Mouse (Mus musculus) left cerebral cortex, adult 2 months (tissue): Measurements from ENCODE around the gene Pde10a. TPM values are rescaled to one million over a fixed set of nuclear protein-coding genes. Genes with fewer than 3 reads are reported as not detected.

Source experiments
- DNase-seq, 2 experiments: peaks; one replicate each; pipeline ENCODE4 v3.0.0; 2021 to 2022; ENCODE audit warnings: low spot score in 2 of 2, mixed read lengths in 1 of 2; ENCODE audit errors: extremely low spot score in 1 of 2
- H3K27ac ChIP-seq: fragments of 200-600 bp; 2 replicates; pipeline ENCODE4 v1.8.1; 2022
- H3K4me3 ChIP-seq: fragments of 200-600 bp; 2 replicates; pipeline ENCODE4 v1.8.1; 2022
- CTCF ChIP-seq: fragments of 200-600 bp; IDR thresholded peaks from 2 replicates; pipeline ENCODE4 v1.8.1; 2022; ENCODE audit warnings: antibody characterized with exemption, mild to moderate bottlenecking, moderate library complexity
- intact Hi-C: fragments of 180-260 bp; cut with DNase I; formaldehyde crosslinking; loops from one replicate; pipeline ENCODE4 v1.15.1; 2025
- total RNA-seq, 2 experiments: library from RNA; stranded (reverse); gene quantifications; 2 replicates each; pipeline ENCODE4 v1.2.3; 2021

Gene Pde10a
- total RNA-seq, 2 experiments from 2014 or later = 78.0 to 113 TPM

DNA sequence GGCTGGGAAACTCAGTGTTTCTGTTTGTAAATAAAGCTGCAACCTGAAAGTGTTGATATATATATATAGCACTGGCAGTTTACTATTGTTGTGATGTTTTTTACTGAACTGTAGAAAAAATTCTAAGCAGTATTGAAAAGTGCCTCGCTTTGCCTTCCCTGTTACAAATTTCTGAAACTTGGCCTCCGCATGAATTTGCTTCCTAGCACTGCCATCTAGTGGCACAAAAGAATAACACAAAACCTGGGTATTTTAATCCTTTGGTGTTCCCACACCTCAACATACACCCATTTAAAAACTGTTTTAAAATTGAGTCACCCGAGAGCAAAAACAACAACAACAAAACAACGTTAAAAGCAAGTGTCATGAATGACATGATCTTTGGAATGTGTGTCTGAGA lies 411.4 kb downstream of the Pde10a start:
- TF ChIP-seq CTCF = peak; percentile 86
- H3K4me3 ChIP-seq = no peak overlapping the region
- intact Hi-C loops = no loop called here
- DNase-seq = no peak
- no peak overlapping the region for H3K27ac ChIP-seq

DNA sequence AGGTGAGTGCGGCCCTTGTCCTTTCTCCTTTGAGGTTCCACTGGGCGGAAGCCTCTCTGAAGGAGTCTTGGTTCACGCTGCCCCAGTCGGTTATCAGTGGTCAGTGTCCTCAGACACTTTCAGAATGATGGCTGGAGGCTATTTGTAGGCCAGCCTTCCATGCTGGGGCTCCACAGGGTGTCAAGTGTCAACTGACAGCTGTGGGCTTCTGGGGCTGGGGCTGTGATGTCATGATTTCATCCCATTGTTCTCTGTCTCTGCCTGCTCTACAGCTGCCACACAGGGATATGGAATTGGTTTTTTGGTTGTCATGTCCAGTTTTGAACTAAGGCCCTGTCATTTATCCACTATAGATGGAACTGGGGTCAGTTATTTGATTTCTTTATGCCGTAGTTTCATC lies 426.4 kb downstream of the Pde10a start:
- intact Hi-C loops = no loop called here
- no peak for DNase-seq
- no peak overlapping the region for H3K4me3 ChIP-seq
- H3K27ac ChIP-seq = no peak overlapping the region
- TF ChIP-seq CTCF = no peak

DNA sequence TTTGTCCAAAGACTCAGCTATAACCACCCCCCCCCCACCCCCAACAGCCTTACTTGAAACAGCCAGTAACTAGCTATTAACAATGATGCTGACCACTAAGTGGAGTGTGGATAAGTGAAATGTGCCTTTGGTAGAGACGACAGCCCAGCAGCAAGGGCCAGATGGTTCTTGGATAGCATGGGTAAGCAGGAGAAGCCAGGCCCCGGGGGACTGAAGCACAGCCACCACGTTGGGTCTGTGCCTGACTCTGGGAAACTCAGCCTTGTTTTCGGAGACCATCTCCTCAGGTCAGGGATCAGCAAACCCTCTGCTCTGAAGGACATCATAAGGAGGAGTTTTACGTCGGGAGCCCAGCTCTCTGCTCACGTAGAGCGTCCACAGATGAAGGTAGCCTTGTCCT lies 427.8 kb downstream of the Pde10a start:
- H3K4me3 ChIP-seq = no peak overlapping the region
- TF ChIP-seq CTCF = no peak
- intact Hi-C loops = no loop called here
- no peak for DNase-seq
- H3K27ac ChIP-seq = no peak overlapping the region

DNA sequence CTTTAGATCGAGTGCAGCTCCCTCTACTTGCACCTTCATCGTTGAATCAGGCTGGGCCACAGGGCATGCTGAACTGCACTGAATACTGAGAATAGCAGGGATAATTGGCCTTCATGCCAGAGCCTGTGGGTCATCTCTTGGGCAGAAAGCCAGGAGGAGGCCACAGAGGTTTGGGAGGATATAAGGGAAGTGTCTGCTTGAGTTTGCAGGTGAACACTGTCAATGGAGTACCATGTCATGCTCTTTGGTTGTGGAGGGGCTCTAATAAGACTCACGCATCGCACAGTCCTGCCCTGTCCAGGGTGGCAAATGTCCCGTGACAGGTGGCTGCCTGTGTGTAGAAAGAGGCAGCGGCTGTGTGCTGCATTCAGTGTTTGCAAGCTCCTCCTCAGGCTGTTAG lies 433.0 kb downstream of the Pde10a start:
- Histone ChIP-seq H3K4me3 (no peak overlapping the region), H3K27ac (no peak overlapping the region)
- intact Hi-C loops = no loop called here
- TF ChIP-seq CTCF = no peak
- DNase-seq = no peak

DNA sequence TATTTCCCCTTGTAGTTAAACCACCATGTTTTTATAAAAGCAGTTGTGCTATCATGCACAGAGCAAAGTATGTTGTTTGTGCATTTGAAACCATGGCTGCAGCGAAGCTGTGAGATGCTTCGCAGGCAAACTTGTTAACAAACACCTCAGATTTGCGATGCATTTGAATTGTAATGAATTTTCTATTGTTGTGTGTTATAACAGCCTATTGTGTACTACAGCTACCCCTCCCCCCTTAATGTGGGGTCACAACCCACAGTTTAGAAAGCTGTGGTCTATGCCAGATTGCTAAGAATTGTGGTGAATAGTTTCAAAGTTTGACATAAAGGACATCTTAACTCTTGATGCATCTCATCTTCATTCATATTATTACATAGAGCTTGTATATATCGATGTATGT lies 435.2 kb downstream of the Pde10a start:
- no peak for TF ChIP-seq CTCF
- DNase-seq = no peak
- H3K27ac ChIP-seq = no peak overlapping the region
- H3K4me3 ChIP-seq = no peak overlapping the region
- intact Hi-C loops = no loop called here

DNA sequence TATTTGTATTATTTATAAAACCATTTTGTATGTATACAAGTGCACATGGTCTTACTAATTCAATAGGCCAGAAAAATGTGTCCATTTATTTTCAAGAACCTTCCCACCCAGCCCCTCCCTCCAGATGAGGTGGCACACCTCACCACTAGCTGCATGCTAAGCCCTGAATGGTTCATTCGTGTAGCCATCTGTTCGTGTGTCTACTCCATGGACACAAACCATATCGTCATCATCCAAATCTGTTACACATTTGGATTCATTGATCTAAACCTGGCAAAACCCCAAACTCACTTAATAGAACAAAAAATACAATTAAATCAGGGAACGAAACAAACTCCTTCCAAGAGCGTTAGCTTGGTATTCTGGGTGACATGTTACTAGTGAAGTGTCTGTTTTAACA lies 435.9 kb downstream of the Pde10a start:
- Histone ChIP-seq H3K27ac (no peak overlapping the region), H3K4me3 (no peak overlapping the region)
- no peak for TF ChIP-seq CTCF
- DNase-seq = no peak
- intact Hi-C loops = no loop called here

DNA sequence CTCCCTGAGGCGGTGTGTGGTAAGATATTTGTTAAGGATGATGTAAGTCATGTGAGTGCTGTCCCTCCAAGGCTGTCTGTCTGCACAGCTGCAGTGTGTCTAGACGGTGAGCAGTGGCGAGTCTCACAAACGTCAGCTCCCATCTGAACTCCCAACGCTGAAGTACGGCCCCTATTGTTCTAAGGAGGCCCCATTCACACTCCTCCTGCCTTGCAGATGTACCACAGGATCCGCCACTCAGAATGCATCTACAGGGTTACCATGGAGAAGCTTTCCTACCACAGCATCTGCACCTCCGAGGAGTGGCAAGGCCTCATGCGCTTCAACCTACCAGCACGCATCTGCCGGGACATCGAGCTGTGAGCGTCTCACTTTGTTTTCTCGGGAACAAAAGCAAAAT lies 436.5 kb downstream of the Pde10a start:
- intact Hi-C loops = no loop called here
- Histone ChIP-seq H3K27ac (no peak overlapping the region), H3K4me3 (no peak overlapping the region)
- no peak for DNase-seq
- no peak for TF ChIP-seq CTCF

DNA sequence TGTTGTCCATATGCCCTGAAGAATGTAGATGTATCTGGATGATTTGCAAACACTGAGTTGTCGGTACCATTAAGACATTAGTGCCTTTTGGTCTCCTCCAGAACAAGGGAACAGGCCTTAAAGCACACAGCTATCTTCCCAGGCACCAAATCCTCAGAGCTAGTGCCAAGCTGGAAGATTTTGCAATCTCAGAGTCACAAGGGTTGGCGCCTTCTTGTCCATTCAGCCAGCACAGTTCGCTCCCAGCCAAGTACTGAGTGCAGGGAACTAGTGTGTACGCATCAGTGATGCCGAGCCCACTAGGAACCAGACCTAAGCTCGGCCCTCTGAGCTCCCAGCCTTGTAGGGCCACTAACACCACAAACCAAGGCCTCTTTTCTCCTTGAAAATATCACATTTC lies 440.0 kb downstream of the Pde10a start:
- DNase-seq = no peak
- TF ChIP-seq CTCF = no peak
- intact Hi-C loops = no loop called here
- Histone ChIP-seq H3K27ac (no peak overlapping the region), H3K4me3 (no peak overlapping the region)

DNA sequence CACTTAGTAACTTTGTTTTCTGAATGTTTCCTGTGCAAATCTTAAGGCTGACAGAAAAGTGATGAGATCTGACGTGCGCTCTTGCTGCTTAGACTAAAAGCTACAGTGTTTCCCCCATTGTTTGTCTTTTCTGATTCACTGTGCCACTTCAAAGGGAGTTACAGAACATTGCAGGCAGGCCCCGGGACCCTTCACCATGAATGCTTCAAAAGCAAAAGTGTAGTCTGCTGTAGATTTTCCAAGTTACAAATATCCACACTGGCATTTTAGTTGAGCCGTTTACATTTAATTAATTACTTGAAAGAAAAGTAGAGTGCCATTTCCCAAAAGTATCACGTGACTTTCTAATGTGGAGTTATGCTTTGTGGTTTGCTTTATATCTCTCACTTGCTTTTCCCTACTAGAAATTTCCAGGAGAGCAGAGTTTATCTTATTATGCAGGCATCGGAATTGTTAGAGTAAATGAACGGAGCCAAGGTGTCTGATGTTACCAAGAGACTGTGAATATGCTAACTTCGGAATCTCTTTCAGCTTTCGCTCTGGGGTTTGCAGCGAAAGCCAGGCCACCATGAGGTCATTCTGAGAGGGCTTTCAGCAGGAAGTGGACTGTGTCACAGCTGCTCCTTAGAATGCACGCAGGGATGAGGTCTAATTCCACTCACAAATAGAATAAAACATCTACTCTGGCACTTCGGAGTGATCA lies 447.1 kb downstream of the Pde10a start:
- no peak for TF ChIP-seq CTCF
- Histone ChIP-seq H3K4me3 (no peak overlapping the region), H3K27ac (no peak overlapping the region)
- intact Hi-C loops = no loop called here
- DNase-seq = no peak

DNA sequence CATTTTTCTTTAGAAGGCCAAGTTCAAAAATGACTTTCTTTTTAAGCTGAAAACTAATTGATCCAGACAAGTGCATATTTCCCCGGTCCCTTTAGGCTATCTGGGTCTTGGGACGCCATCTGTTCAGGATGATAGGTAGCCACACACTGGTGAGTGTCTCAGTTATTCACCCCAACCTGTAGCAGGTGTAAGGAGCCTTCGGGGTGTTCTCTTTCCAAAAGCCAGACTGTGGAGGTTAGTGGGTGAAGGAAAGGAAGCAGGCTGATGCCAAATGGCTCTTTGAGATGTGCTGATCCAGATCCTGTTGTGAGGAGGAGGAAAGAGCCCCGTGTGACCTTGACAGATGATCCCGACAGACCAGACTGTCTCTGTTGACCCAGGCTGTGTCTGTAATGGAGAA lies 448.2 kb downstream of the Pde10a start:
- Histone ChIP-seq H3K27ac (no peak overlapping the region), H3K4me3 (no peak overlapping the region)
- DNase-seq = no peak
- intact Hi-C loops = no loop called here
- no peak for TF ChIP-seq CTCF

DNA sequence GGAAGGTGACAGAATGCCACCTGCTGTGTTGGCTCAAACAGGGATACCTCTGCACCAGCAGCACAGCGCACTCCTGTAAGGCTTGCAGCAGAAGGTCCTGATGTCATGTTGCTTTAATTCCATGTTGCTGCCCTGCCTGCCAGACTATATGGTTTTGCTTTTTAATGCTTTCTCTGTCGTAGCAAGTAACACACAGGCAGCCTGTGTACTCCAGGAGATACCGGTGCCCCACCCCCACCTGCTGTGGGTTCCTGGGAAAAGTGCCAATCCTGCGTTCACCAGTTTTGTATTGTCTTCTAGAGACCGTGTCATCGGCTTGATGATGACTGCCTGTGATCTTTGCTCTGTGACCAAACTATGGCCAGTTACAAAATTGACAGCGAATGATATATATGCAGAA lies 449.3 kb downstream of the Pde10a start:
- DNase-seq = no peak
- Histone ChIP-seq H3K4me3 (no peak overlapping the region), H3K27ac (no peak overlapping the region)
- no peak for TF ChIP-seq CTCF
- intact Hi-C loops = no loop called here

DNA sequence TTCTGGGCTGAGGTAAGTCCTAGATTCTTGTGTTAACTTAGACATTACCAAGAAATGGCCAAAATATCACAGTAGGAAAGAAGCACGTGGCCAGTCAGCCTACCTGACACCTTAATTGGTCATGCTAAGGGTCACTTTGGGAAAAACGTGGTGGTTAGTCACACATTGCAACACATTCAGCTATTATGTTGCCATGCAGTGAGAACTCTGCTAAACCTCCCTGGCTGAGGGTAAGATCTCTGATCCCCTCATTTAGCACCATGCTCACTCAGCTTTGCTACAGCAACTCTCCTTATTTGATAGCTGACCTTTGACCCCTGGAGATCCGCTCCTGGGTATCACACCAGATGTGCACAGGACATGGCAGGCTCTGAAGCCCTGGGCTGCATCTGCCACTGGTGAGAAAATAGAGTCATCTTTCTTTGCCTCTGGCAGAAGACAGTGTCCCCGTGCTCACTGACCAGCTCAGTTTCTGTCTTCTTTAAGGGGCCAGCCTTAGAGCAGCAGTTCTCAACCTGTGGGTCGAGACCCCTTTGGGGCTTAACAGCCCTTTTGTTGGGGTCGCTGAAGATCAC lies 449.7 kb downstream of the Pde10a start:
- H3K27ac ChIP-seq = no peak overlapping the region
- no peak for DNase-seq
- intact Hi-C loops = no loop called here

DNA sequence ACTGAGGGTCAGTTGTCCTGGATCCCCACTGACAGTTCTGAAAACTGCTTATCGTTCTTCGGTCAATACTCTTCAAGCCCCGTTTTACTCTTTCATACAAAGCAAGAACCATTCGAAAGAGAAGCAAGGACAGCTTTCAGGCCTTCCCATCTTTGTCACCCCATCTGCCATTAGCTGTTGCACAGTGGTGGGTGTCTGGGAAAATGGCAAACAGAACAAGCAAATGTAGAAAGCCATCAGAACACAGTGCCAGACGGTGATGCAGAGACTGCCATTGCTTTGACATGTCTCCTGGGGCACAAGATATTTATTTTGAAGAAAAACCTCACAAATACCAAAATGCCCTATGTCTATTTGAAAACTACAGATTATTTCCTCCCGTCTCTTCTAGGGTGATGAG lies 451.6 kb downstream of the Pde10a start:
- no peak for DNase-seq
- no peak for TF ChIP-seq CTCF
- intact Hi-C loops = no loop called here
- Histone ChIP-seq H3K27ac (no peak overlapping the region), H3K4me3 (no peak overlapping the region)

More for the DNA sequence above, 449.7 kb downstream of the Pde10a start:
- H3K4me3 ChIP-seq = no peak overlapping the region
- no peak for TF ChIP-seq CTCF
